Mouse (Mus musculus) cortical plate, adult 2 months (tissue): ENCODE measurements around the gene Pdzrn3.

Experiments used
- CTCF ChIP-seq: fragments of 200-500 bp; IDR thresholded peaks from 2 replicates; pipeline ENCODE4 v1.5.1; 2011; ENCODE audit warnings: mild to moderate bottlenecking, control low read depth, low read length; ENCODE audit not compliant: insufficient read depth; ENCODE audit errors: extremely low read depth
- POLR2A ChIP-seq: fragments of 200-500 bp; IDR thresholded peaks from 2 replicates; pipeline ENCODE4 v1.6.1; 2011; ENCODE audit warnings: mild to moderate bottlenecking, low read length, control low read depth; ENCODE audit not compliant: insufficient read depth; ENCODE audit errors: extremely low read depth

- no peak for TF ChIP-seq CTCF
- no peak for TF ChIP-seq POLR2A
These were observed 101.9 kb downstream of the Pdzrn3 start for GRCm38 (mm10) chr6:101275806-101276205.
